Mouse (Mus musculus) leukemia stem cell, adult 10-12 weeks (primary cell): ENCODE results near the gene Cd5. TPM values are rescaled to one million over a fixed set of nuclear protein-coding genes. Genes with fewer than 3 reads are reported as not detected.

ENCODE experiments used
- polyA plus RNA-seq: library from polyadenylated mRNA; stranded (reverse); fragments of >175 nt; gene quantifications from 2 replicates; pipeline ENCODE4 v1.2.3, GENCODE M21; 2012; ENCODE audit warnings: low replicate concordance

Gene Cd5
- polyA plus RNA-seq: 10.7 and 14.3 TPM in 2 replicates

GRCm38 (mm10) chr19:10738811-10739210 lies at the start of gene Cd5:
Cd5 (minus strand) TSS chr19:10739002.

GRCm38 (mm10) chr19:10688537-10689352 lies 50.1 kb downstream of the Cd5 start, which contains the start of gene Vps37c:
Vps37c (plus strand) TSS chr19:10688735.

DNA sequence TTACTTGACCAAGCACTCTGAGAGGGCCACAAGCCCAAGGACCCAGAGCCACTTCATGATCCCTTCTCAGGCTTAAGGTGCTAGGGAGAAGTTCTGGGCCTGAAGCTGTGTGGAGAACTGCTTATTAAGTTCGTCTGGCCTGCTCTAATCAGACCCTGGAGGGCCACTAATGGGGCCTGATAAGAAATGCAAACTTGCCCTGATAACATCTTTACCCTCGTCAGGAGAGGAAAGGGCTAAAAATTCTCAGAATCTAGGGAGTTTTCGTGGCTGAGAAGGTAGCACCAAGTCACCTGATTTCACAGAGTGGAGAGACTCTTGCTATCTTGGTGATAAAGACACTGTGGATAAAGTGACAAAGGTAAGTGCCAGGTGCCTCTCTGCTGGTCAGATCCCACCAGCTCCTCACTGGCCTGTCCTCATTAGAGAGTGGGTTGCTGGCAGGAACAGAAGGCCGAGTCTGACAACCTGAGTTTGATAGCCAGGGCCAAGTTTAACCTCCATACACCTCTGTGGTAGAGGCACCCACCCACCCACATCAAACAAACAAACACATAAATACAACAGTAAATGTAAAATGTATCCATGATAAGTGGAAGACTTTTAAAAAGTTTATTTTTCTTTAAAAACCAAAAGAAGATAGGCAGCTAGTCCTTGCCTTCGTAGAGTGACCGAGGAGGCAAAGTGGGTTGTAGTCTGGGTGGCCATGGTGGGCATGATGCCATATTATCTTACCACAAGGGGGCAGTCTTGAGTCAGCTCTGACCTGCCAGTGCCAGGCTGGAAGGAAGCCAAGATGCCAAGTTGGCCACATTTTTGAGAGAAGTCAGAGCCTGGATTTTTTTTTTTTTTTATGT lies 60.7 kb downstream of the Cd5 start, which contains the start of gene Pga5:
Pga5 (minus strand) TSS at position 157 of the 857 bp plus-strand sequence.

Other genes starting within 250 kb of the Cd5 start
- 19.7 and 89.8 TPM in 2 replicates for gene Cpsf7, start 213.7 kb downstream of the Cd5 start, polyA plus RNA-seq
- 2.7 and 8.7 TPM in 2 replicates for gene Sdhaf2, start 212.9 kb downstream of the Cd5 start, polyA plus RNA-seq
- gene Tmem216, start 182.8 kb downstream of the Cd5 start, polyA plus RNA-seq: 1.7 and 3.3 TPM in 2 replicates
- 7.5 and 31.2 TPM in 2 replicates for gene Cyb561a3, start 161.8 kb downstream of the Cd5 start, polyA plus RNA-seq
- 3.3 and 5.8 TPM in 2 replicates for gene Tmem138, start 161.6 kb downstream of the Cd5 start, polyA plus RNA-seq
- 11.8 and 24.1 TPM in 2 replicates for gene Ddb1, start 133.7 kb downstream of the Cd5 start, polyA plus RNA-seq
- 1.1 and 2.8 TPM in 2 replicates for gene Tkfc, start 133.3 kb downstream of the Cd5 start, polyA plus RNA-seq
- gene Vwce, start 104.8 kb downstream of the Cd5 start, polyA plus RNA-seq: 2.5 and 4.1 TPM in 2 replicates
- not detected in 2 replicates for gene Pga5, start 60.9 kb downstream of the Cd5 start, polyA plus RNA-seq
- gene Vps37c, start 50.3 kb downstream of the Cd5 start, polyA plus RNA-seq: 48.0 and 70.3 TPM in 2 replicates
- gene Cd6, start 91.1 kb upstream of the Cd5 start, polyA plus RNA-seq: 2.9 and 8.2 TPM in 2 replicates
- gene Slc15a3, start 100.7 kb upstream of the Cd5 start, polyA plus RNA-seq: 19.9 and 26.4 TPM in 2 replicates
- gene Tmem132a, start 130.9 kb upstream of the Cd5 start, polyA plus RNA-seq: 1.3 and 1.8 TPM in 2 replicates
- 33.2 and 56.1 TPM in 2 replicates for gene Tmem109, start 143.0 kb upstream of the Cd5 start, polyA plus RNA-seq
- 47.7 and 50.8 TPM in 2 replicates for gene Prpf19, start 156.2 kb upstream of the Cd5 start, polyA plus RNA-seq
- not detected in 2 replicates for gene Zp1, start 181.6 kb upstream of the Cd5 start, polyA plus RNA-seq
- gene Ptgdr2, start 198.2 kb upstream of the Cd5 start, polyA plus RNA-seq: 0.07 TPM in 1 of 2 replicates, not detected in the other
- gene Ccdc86, start 210.3 kb upstream of the Cd5 start, polyA plus RNA-seq: 37.0 and 57.1 TPM in 2 replicates
- gene Ms4a10, start 235.7 kb upstream of the Cd5 start, polyA plus RNA-seq: not detected in 2 replicates